Mouse (Mus musculus) kidney, postnatal 4 days (tissue): Measurements from ENCODE around the gene Col6a6.
A peak's percentile ranks its signal among the peaks of the same experiment; 100 is the strongest.
"Not testable (repeated sequence)": the region's sequence is repeated elsewhere in the genome, so short reads cannot be mapped to it uniquely, and the experiment has no call there.

Experiments
- DNase-seq, 2 experiments: peaks; one replicate each; pipeline ENCODE4 v3.0.0; 2021; ENCODE audit warnings: mixed read lengths in 2 of 2

Gene Col6a6

GRCm38 (mm10) chr9:105827791-105828385 is at the start of gene Col6a6:
Gene Col6a6 (minus strand): TSS chr9:105828160.
- DNase-seq = peak; percentile 18 to 29

DNA sequence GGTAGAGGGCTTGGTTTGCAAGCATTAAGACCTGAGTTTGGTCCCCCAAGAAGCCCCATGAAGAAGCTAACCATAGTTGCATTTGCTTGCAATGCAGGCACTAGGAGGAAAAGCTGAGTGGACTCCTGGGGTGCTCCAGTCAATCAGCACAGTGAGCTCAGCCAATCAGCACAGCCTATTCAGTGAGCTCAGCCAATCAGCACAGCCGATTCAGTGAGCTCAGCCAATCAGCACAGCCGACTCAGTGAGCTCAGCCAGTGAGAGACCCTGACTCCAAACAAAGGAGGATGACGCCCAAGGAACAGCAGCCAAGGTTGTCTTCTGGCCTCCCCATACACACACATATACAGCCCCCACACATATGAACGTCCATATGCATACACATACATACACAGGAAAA is 48.2 kb upstream of the Col6a6 start:
- no peak for DNase-seq

- peak; percentile 6 to 22 for DNase-seq
Measured at GRCm38 (mm10) chr9:105871643-105872042, 43.7 kb upstream of the Col6a6 start.

- peak; percentile 73 for DNase-seq
Measured at GRCm38 (mm10) chr9:105857773-105858172, 29.8 kb upstream of the Col6a6 start.

GRCm38 (mm10) chr9:105852778-105853065 is 24.8 kb upstream of the Col6a6 start:
- DNase-seq = no peak

- DNase-seq = no peak
Measured at GRCm38 (mm10) chr9:105852015-105852777, 24.2 kb upstream of the Col6a6 start.

DNA sequence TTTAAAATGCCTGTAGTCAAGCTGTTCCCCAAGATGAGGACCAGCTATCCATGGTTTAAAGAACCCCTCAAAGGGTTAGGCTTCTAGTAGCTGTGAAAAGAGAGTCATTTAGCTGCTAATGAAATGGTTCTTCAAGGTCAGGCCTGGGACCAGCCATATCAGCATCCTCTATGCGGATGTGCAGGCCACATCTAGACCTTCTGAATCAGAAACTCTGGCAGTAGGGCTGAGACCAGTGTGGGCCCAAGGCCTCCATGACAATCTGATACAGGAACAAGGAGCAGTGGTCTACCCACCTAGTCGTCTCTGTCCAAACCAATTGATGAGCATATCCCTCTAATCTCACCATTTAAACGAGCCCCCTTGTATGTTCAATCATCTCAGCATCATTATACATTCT is 23.1 kb upstream of the Col6a6 start:
- DNase-seq = no peak

DNA sequence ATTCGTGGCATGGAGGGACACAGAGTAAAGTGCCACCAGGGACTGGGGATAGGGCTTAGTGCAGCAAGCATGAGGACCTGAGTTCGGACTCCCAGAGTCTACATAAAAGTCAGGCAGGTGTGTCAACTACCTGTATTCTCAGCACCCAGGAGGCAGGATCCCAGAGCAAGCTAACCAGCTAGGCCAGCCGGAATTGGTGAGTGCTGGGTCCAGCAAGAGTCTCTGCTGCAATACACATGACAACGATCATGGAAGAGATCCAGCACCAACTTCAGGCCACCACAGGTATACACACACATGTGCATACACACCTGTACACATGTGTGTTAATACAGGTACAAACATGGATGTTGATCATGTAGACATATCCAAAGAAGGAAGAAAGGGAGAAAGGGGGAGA is 20.4 kb upstream of the Col6a6 start:
- DNase-seq = no peak

DNA sequence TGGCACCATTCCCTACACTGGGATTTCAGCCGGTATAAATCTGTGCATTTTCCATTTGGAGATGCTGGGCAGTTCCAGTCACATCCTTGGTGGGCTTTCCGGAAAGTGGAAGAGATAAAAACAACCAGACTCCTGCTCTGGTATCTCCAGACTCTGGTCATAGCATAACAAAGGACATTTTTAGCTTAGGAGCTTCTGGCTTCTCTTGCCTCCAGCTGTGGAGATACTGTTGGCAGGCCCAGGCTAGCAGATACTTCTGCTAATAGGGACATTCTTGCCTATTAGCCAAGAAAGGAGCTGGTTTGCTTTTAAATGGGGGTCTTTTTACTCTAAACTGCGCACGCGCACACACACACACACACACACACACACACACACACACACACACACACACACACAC is 19.3 kb upstream of the Col6a6 start:
- DNase-seq = no peak

- DNase-seq = not testable (repeated sequence)
Measured at GRCm38 (mm10) chr9:105841386-105841785, 13.4 kb upstream of the Col6a6 start.

DNA sequence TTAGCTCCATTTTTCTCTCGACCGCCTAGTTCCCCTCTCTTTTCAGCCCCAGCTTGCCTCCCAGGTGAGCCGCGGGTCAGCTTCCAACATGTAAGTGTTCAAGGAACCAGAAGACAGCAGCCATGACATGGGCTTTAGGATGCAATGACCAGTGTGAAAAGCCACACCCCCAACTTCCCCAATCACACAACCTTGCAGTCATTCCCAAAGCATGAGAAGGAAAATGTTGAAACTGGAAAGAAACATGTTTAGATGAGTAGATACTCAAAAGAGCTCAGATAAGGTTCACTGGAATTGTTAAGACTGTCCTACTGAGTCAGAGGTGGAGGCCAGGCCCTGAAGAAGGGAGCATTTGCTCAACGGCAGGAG is 11.2 kb upstream of the Col6a6 start:
- no peak for DNase-seq

- DNase-seq = no peak
Measured at GRCm38 (mm10) chr9:105838396-105839146, 10.6 kb upstream of the Col6a6 start.

GRCm38 (mm10) chr9:105835587-105835986 is 7.6 kb upstream of the Col6a6 start:
- peak; percentile 6 to 15 for DNase-seq

DNA sequence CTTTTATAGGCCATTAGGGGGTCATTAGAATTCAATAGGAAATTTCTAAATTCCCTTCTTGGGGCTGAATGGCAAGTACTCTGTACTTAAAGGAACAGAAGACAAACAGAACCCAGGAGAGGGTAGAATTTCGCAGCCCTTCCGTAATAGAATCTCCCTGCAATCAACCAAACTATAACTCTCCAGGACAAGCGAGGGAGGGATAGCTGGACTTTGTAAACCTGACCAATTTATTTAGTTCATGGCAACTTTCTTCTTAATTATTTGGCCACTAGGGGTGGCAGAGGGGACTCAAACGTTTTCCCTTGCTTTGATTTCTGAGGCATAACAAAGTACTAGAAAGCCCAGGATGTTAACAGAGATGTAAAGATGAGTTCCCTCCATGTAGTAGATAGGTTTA is 6.8 kb upstream of the Col6a6 start:
- no peak for DNase-seq

- DNase-seq = no peak
Measured at GRCm38 (mm10) chr9:105831291-105831690, 3.3 kb upstream of the Col6a6 start.

- peak in 1 of 2 experiments; percentile 19 for DNase-seq
Measured at GRCm38 (mm10) chr9:105827076-105827647, 798 bp downstream of the Col6a6 start.

GRCm38 (mm10) chr9:105820711-105821110 is 7.2 kb downstream of the Col6a6 start:
- no peak for DNase-seq

GRCm38 (mm10) chr9:105819155-105819709 is 8.7 kb downstream of the Col6a6 start:
- DNase-seq = no peak

GRCm38 (mm10) chr9:105814436-105814835 is 13.5 kb downstream of the Col6a6 start:
- no peak for DNase-seq

DNA sequence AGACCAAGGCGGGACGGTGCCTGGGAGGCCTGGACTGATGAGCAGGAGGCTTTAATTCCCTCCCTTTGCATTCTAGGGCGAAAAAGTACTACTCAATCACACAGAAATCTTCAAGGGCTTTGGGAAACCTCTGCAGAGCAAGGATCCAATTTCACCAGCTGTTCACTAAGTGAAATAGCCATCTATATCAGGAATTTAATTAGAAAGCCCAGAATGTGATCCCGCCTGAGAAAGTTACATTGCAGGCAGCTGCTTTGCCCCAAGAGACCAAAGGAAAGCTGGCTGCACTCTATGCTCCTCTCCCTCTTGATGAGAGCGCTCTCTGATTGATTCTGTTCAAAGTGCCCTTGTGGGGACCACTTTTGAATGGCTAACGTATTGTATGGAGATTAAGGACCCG is 16.5 kb downstream of the Col6a6 start:
- peak; percentile 11 to 36 for DNase-seq

DNA sequence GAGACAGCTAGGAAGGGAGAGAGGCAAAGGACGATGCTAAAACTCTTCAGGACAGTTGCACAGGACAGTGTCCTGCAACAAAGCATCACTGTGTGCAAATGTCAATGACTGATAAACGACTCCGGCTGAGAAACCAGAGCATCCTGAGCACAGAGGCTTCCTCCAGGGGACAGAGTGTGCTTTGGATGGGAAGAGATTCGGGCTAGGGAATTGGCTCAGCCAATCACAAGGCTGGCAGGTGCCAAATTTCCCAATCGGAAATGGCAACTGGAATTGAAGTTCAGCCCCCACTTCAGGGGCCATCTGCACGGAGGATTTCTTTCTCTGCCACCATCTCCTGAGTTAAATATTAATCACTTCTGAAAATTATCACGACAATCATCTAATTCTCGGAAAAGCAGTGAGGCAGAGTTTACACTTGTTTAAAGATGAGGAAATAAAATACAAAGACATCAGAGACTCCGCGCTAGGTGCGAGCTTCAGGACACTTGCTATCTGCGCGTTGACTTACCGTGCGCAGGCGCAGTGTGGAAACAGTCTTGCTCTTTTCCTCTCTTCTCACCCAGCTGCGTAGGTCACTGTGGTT is 18.9 kb downstream of the Col6a6 start:
- no peak for DNase-seq

- DNase-seq = no peak
Measured at GRCm38 (mm10) chr9:105803416-105803815, 24.5 kb downstream of the Col6a6 start.

GRCm38 (mm10) chr9:105801463-105801862 is 26.5 kb downstream of the Col6a6 start:
- DNase-seq = no peak
